Mouse (Mus musculus) brain, embryonic 14.5 days (tissue): ENCODE measurements at regions not wholly inside any gene's neighbourhood (a gene's known extent, or its start where the extent isn't known, plus 50 kb on each side); places are given as distances from the start of the nearest gene placed in this dataset.

ENCODE experiments used
- CTCF ChIP-seq: fragments of 200-500 bp; IDR thresholded peaks from 2 replicates; pipeline ENCODE4 v1.5.1; 2012; ENCODE audit warnings: inconsistent platforms, mild to moderate bottlenecking, moderate library complexity, borderline replicate concordance; ENCODE audit not compliant: insufficient read depth, insufficient read length; ENCODE audit errors: extremely low read depth
- POLR2A ChIP-seq: fragments of 200-500 bp; IDR thresholded peaks from 2 replicates; pipeline ENCODE4 v1.6.1; 2012; ENCODE audit warnings: mild to moderate bottlenecking, inconsistent platforms, borderline replicate concordance; ENCODE audit not compliant: poor library complexity, insufficient read depth, insufficient read length, severe bottlenecking; ENCODE audit errors: extremely low read depth

GRCm38 (mm10) chr1:23649886-23650285, 111.7 kb upstream of the B3gat2 start:
- TF ChIP-seq CTCF (no peak), POLR2A (no peak)
